Mouse (Mus musculus): Measurements from ENCODE around the gene Ankrd33. TPM values are rescaled to one million over a fixed set of nuclear protein-coding genes. Genes with fewer than 3 reads are reported as not detected.

The Ankrd33 gene
- not detected for total RNA-seq (2021)
- long read RNA-seq, result 0 reads

DNA sequence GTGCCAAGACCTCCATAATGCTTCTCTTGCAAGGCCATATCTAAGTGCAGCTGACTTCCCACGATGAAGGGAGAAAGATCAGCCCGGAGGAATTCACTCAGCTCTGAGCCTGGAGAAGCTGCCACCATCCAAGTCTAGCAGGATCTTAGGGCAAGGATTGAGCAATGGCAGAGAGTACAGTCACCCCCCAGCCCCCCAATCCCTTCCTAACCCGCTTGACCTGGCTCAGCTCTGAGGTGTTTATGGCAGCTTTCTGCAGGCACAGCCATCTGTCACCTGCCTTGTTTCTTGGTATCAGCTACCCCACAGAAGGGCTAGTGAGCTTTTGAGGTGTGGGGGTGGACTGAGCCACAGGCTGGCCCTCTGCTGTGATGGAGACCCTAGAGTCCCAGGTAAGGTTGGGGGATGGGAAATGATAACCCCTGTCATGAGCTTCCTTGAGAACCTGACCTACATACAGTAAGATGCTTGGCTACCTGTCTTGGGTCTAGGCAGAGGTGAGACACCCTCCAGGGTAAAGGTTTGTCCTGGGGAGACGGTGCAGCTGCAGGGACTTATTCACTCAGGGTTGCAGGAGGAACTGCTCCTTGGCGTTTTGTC lies at the start of gene Ankrd33:
Gene Ankrd33 (plus strand): TSS at position 245 of the 600 bp plus-strand sequence.
- no peak for DNase-seq (ENCODE audit: low spot score in 2 of 2)

DNA sequence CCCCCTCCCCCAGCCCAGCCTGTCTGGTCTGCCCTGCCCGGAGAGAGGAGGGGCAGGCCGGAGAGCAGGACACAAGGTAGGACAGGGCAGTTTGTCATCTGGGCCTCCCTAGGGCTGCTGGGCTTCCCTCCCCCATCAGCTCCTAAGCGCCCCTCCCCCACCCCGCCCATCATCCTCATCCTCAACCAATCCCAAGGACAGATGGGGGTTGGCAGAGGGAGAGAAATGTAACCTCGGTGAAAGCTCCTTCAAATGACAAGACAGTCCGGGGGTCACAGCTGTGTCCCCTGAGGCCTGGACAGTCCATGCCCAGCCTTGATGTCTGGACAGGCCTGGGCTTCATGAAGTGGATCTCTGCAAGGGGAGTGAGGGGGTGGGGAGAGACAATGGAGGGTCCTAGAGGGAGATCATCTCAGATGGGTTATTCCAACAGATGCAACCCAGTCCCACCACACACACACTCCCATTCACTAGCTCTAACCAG lies 49.1 kb upstream of the Ankrd33 start:
- no peak for DNase-seq (ENCODE audit: low spot score in 2 of 2)

DNA sequence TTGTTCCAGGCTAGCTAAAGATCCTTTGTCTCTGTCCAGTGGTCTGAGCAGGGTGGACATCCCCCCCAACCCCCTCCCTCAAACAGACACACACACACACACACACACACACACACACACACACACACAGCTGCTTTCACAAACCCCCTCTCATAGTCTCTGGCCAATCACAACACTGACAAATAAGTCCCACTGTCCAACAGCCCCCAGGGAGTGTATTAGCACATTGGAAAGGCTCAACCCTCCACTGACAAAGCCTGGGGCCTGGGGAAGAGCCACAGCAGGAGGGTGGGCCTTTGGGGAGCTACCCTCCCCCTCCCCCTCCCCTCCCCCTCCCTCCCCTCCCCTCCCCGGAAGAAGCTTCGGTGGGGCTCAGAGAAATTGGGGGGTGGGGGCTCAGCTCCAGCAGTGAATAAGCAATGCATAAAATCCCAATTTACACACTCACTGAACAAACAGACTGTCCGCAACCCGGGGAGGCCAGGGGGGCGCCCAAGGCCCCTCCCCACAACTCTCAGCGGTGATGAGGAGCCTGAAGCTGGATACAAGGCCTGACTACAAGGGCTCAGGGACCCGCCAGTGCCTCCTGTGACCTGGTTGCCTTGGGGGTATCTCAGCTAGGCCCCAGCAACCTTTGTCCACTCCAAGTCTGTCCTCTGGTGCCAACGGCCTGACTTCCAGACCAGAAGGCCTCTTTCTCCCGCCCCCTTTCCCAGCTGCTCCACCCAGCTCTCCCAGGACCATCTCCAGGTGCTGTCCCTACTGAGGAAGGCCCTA lies 48.4 kb upstream of the Ankrd33 start:
- no peak for DNase-seq (ENCODE audit: low spot score in 2 of 2)

DNA sequence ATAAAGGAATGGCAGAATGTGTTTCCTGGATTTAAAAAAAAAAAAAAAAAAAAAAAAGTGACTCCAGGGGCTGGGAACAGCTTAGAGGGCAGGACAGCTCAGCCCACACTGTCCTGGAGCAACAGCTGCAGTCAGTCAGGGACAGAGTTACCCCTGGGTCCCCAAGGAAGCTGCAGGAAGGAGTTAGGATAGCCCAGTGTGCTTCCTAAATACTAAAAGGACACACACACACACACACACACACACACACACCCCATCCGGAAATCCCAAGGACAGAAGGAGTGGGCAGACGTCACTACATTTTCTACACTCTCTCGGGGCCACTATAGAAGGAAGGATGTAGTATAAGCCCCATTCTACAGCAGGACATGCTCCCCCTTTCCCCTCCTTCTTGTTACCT lies 47.5 kb upstream of the Ankrd33 start:
- DNase-seq (ENCODE audit: low spot score in 2 of 2), result no peak

DNA sequence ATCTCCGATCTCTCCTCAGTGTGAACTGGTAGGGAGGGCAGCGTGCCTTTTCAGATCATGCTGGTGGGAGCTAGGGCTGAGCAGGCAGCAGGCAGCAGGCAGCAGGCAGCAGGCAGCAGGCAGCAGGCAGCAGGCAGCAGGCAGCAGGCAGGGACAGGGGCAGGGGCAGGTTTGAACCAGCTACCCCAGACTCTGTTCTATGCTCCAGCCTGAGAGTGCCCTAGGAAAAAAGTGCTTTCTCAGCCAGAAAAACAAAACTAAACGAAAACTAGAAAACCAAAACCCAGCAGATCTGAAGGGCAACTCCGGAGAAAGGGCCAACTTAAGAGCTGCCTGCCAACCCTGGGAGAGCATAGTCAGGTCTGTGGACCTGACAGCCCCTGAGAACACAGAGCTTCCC lies 46.9 kb upstream of the Ankrd33 start:
- DNase-seq (ENCODE audit: low spot score in 2 of 2), result no peak

DNA sequence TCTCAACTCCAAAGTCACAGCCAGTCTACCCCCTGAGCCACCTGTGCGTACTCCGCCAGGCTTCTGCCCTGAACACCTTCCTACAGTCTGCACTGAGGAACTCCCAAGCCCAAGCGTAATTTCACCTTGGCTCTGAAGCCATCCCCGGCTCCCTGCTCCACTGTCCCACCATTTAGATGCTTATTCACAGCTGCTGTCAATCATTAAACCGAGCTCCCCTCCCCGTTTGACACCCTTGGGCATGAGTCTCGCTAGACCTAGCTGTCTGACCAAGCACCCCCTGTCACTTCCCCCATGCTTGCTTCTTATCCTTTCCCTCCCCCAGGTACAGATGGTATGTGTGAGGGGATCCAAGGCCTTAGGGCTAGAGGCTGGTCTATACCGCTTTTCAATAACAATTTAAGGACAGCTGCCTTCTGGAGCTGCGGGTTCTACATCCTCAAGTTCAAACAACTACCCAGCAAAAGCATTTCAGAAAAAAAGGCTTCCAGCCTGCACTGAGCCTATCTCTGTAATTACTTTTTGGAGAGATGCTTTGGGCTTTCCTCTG lies 45.8 kb upstream of the Ankrd33 start:
- no peak for DNase-seq (ENCODE audit: low spot score in 2 of 2)

DNA sequence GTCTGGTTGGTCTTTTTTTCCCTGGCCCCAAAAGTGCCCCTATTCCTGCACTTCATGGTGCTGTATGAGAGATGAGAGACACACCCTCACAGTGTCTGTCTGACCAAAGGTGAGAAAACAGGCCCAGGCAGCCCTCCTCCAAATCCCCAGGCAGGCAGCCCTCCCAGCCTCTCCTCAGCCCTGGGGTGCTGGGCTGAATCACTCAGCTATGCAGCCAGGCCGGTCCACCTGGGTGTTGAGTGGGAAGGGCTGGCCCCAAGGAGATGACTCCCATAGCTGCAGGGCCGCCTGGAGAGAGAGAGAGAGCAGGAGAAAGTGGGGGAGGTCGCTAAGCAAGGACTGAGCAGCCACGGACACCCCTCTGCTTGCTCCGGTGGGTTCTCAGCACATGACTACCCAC lies 44.8 kb upstream of the Ankrd33 start:
- no peak for DNase-seq (ENCODE audit: low spot score in 2 of 2)

DNA sequence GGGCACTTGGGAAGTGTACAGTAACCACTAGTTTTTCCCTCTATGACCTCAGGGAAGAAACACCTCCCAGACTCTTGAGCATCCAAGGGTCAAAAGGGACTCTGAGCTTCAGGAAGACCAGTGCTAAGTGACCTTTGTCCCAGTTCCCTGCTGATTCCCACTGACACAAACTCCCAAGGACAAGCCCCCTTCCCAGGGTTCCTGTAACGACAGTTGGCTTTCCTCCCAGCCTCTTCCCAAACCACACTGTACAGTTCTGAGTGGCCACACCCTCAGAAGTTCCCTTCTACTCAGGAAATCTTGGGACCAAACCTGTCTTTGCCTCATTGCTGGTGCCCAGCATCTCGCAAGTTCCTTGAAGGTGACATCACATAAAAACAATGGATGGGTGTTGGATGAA lies 42.8 kb upstream of the Ankrd33 start:
- DNase-seq (ENCODE audit: low spot score in 2 of 2), result no peak

DNA sequence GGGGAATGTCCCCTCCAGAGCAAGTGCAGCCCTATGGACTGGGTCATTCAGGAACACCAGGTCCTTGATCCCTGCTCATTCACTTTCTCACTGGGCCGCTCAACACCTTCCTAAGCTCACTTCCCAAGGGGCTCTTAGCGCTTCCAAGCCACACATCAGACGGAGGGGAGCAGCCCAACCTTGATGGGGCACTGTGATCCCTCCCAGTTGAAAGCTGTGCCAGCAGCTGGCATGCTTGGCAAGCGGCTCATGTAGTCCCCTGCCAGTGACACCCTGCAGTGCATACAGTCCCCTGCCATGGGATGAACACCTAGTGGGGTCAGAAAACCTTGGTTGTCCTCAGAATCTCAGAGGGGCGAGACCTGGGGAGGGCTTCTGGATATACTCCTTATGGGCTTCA lies 41.5 kb upstream of the Ankrd33 start:
- peak in 1 of 2 experiments; percentile 37 for DNase-seq (ENCODE audit: low spot score in 2 of 2)

DNA sequence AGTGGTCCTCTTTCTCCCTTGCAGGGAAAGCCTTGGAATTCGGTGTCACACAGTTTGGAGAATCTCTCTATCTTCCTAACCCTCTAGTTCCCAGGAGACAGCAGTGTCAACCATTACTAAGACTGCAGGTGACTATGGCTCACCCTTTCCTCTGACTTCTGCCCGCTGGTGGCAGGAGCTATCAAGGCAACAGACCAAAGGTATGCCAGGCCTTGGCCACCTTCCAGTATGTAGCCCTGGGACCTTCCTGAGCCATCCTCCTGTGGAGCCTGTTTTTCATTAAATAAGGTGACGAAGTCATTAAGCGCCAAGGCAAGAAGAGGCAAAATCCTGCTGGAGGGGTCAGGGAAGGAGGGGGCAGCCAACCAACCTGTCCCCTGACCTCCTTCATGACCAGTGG lies 40.4 kb upstream of the Ankrd33 start:
- DNase-seq (ENCODE audit: low spot score in 2 of 2), result no peak

DNA sequence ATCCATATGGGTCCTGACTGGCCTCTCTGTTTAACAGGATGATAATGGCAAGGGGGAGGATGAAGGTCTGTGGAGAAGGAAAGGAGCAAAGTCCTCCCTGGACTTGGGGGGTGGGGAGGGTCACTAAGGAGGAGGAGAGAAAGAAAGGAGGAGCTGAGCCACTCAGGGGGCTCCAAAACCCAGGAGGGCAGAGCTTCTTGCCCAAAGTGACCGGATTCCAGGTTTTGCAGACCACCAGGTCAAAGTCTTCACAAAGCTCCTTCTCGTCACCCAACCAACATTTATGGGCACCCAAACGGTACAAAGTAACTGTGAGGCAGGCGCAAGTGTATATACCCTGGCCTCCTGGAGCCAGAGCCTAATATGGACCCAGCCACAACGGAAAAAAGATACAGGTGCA lies 39.9 kb upstream of the Ankrd33 start:
- no peak for DNase-seq (ENCODE audit: low spot score in 2 of 2)

DNA sequence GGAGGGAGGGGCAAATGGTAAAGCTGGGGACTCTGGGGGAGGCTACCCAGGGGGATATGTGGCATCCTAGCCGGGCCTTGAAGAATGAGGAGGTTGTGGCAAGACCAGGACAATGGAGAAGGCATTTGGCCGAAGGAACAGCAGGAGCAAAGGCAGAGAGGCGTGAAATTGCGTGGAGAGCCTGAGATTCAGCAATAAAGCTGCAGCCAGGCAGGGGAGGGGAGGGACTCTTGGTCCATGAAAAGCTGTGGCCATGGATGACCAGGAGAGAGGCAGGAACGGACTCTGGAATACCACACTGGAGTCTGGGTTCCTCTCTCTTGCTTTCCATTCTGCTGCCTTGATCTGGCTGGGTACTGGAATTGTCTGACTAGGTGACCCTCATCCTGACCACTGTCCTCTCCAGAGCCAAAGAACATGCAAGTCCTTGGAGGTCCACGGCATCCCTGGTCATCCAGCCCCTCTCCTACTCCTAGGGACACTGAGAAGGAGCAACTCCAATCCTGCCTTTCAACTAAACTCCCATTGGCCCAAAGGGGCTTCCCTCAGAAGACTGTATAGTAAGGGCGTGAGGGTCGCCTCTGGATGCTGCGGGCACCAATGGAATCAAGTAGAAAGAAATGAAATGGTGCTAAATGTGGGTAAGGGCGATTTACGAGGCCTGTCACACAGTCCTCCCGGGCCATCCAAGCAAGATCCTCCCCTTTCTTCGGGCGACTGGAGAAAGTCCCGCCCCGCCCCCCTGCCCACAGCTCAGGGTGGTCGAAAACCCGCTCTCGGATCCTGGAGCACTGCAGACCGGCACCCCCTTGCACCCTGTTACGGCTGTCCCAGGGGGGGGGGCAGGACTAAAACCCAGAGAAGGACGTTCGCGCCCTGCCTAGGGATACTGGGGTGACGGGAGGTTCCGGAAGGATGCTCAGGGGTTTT lies 39.2 kb upstream of the Ankrd33 start:
- DNase-seq (ENCODE audit: low spot score in 2 of 2), result no peak

DNA sequence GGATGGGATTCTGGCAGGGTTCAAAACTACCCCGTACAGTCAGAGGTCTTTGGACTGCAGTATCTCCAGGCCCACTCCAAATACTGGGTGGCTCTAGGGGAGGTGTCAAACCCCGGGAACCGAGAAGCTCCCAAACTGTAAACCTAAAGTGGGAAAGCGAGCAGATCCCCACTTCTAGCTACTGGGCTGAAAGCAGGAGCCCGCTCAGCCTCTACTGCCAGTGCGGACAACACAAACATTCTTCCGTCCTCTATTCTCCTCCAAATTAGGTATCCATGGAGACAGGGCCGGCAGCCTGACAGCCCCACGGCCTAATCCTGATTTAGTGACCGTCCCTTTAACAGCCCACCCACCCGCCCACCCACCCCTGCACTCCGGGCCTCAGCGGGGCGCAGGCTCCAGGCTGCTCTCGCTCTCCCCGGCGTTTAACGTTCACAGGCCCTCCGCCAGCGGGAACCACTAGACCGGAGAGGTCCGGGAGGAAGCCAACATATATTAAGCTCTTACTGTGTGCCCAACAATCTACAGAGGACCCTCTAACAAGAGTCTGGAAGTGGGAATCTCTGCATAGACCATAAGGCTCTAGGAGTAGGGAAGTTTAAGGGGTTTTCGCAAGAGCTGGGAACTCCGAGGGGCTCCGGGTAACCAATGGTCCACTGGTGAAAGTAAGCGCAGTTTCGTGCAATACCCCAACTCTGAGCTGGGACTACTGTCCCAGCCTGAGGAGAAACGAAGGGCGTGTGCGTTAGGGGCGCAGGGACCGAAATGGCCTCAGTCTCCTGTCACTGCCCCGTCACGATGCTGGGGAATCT lies 38.3 kb upstream of the Ankrd33 start:
- no peak for DNase-seq (ENCODE audit: low spot score in 2 of 2)

DNA sequence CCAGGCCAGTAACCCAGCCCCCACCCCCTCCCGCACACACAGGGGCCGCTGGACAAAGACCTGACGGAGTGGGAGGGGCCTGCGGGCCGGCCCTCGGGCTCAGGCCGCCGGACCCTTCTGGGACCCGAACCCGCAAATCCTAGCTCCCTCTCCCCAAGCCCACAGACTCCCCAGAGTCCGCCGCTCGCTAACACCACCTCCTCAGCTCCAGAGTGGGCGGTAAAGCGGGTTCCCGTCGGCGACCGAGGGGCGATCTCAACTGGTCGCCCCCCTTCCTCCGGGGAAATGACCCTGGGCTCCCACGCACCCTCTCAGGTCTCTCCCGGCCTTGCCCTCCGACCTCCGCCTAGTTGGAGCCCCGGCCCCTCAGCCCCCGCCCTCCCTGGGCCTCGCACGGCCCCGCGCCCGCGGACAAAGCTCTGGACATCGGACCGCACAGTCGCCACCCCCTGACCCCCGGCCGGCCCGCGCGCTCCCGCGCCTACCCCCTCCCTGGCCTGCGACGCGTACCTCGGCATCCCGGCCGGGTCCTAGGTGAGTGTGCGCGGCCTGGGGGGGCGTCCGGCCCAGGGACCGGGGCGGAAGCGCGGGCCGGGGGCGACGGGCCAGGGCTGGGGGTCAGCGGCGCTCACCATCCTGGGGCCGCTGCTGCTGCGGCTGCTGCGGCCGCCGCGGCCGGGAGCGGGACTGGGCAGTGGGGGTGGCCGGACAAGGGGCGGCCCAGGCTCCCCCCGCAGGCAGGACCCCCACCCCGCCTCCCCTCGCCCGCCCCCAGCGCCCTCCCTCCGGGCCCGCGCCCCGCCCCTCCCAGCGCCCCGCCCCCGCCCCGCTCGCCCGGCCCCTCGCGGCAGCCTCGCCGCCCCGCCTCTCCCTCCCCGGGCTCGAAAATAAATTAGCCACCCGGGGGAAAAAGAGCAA lies 37.5 kb upstream of the Ankrd33 start, which contains the start of gene Fignl2:
Gene Fignl2 (minus strand): TSS at position 755 of the 918 bp plus-strand sequence.
- DNase-seq (ENCODE audit: low spot score in 2 of 2), result peak in 1 of 2 experiments; percentile 44

DNA sequence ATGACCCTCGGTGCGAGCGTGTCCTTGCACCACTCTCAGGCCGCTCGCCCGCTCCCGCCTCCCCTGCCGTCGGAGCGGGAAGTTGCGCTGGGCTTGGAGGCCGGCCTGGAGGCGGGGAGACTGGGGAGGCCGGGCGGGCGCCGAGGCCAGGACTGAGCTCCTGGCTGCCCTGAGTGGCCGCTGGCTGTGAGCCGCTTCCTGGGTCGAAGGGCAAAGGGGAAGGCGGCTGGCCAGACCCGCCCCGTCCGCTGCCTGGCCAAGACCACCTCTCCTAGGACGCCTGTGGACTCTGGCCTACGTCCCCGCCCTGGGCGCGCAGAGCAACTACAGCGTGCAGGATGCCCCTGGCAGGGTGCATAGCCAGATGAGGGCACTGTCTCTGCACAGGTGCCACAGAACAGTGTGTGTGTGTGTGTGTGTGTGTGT lies 36.8 kb upstream of the Ankrd33 start:
- DNase-seq (ENCODE audit: low spot score in 2 of 2), result peak; percentile 69 to 78

DNA sequence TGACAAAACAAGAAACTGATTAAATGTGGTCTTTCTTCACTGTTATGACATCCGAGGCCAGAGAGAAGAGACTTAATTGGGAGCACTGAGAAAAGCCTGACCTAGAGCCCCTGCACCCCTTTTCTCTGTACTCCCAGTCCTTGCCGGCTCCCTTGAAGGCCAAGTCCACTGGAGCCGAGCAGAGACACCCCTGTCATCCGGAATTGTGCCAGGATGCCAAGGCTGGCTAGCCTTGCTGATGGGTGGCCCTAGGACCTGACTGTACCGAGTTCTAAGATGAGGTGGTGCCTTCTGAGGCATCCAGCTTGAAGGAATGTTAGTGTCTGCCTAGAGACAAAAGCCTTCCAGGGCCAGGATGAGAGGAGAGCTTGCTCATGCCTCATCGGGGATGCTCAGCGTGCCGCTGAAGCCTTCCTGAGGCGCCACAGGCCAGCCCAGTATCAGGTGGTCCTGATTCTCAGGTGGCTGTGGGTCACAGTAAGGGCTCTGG lies 35.5 kb upstream of the Ankrd33 start:
- DNase-seq (ENCODE audit: low spot score in 2 of 2), result no peak

DNA sequence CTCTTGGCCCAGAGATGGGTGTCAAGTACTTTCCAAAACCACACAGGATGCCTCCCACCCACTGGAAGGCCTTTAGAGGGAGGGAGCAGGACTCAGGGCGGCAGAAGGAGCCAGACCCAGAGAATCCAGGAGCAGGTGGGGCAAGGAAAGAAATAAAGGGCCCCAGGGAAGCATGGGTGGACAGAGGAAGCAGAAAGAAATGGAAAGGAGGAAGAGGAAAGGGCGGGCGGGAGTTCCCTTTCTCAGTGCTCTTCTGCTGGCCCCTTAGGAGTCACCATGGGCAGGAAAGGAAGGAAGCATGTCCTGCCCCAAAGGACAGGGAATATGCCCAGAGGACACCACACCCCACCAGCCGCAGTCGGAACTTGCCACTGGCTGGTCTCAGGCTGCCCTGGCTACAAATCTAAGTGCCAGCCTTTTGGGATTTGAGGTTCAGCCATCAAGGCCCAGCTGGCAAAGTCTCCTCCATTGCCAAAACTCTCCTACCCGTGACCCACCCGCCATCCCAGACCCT lies 34.5 kb upstream of the Ankrd33 start:
- no peak for DNase-seq (ENCODE audit: low spot score in 2 of 2)

DNA sequence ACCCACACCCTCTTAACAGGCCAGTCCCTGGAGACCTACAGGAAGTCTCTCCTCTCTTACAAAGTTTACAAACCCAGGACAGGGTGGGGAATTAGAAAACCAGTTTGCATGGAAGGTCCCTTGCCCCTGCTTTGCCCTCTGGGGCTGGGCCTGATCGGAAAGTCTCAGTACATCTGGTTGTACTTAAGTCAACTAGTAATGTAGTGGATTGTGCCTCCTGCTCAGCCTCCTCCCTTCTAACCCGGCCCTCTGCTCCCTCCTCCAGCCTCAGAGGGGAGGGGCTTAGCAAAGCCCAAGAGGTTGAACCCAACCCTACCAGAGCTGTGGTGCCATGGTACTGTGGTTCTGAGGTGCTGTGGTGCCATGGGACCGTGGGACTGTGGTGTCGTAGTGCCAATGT lies 33.3 kb upstream of the Ankrd33 start:
- DNase-seq (ENCODE audit: low spot score in 2 of 2), result no peak

DNA sequence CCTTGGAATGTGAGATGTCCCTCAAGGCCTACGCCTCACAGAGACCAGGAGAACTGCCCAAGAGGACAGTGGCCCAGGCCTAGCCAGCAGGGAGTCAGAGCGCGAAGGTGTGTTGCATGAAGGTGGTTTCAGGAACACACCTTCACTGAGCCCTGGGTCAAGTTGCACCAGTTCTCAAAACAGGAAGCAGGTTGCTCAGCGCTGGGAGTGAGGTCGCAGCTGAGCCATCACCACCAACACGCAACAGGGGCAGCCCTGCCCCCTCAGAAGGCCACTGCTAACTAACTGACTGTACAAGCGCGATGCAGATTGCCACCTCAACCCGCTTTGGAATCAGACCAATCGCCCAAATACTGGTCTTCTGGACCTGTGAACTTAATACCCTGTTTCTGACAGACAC lies 31.1 kb upstream of the Ankrd33 start:
- no peak for DNase-seq (ENCODE audit: low spot score in 2 of 2)

Data from layer of hippocampus, postnatal 10 days (tissue).